Mouse (Mus musculus) liver, embryonic 14.5 days (tissue): Measurements from ENCODE around the gene Myo18a. TPM values are rescaled to one million over a fixed set of nuclear protein-coding genes. Genes with fewer than 3 reads are reported as not detected.

Source experiments
- ATAC-seq: fragments of 200-750 bp; cut with Nextera tagmentation; 2 replicates; pipeline ENCODE4 v1.8.0; 2017; ENCODE audit warnings: moderate number of reproducible peaks, mild to moderate bottlenecking, moderate library complexity; ENCODE audit not compliant: insufficient read depth
- DNase-seq, 3 experiments: peaks; one replicate each; pipeline ENCODE4 v3.0.0-alpha.2; 2012 to 2013; ENCODE audit warnings: low read depth in 3 of 3, low spot score in 3 of 3
- H3K27ac ChIP-seq: fragments of 300-500 bp; sonication (generic); 2 replicates; pipeline ENCODE4 v1.5.1; 2014; ENCODE audit warnings: moderate library complexity, mild to moderate bottlenecking, control low read depth, inconsistent platforms
- H3K27me3 ChIP-seq: fragments of 300-500 bp; sonication (generic); 2 replicates; pipeline ENCODE4 v1.6.1; 2014; ENCODE audit warnings: mild to moderate bottlenecking, low read length, moderate library complexity; ENCODE audit not compliant: control insufficient read depth, insufficient read depth
- H3K36me3 ChIP-seq: fragments of 300-500 bp; sonication (generic); replicated peaks from 2 replicates; pipeline ENCODE4 v1.6.1; 2014; ENCODE audit warnings: low read depth; ENCODE audit not compliant: control insufficient read depth, insufficient read depth
- H3K4me1 ChIP-seq, 2 experiments: fragments of 200-500 bp in 1 of 2; fragments of 300-500 bp in 1 of 2; sonication (generic) in 1 of 2; replicated peaks; 2 replicates each; pipeline ENCODE4 v1.6.1; 2012 to 2014; ENCODE audit warnings: antibody characterized with exemption in 1 of 2, inconsistent platforms in 1 of 2, low read length in 1 of 2; ENCODE audit not compliant: control insufficient read depth in 2 of 2, insufficient read depth in 2 of 2
- H3K4me2 ChIP-seq: fragments of 300-500 bp; sonication (generic); 2 replicates; pipeline ENCODE4 v1.6.1; 2014; ENCODE audit warnings: low read depth, mild to moderate bottlenecking, control low read depth, moderate library complexity
- H3K4me3 ChIP-seq, 2 experiments: fragments of 200-500 bp in 1 of 2; fragments of 300-500 bp in 1 of 2; sonication (generic) in 1 of 2; 2 replicates each; pipeline ENCODE4 v1.5.1; 2012 to 2014; ENCODE audit warnings: low read depth in 2 of 2, low read length in 2 of 2, mild to moderate bottlenecking in 2 of 2, control low read depth in 1 of 2, inconsistent platforms in 1 of 2, moderate library complexity in 1 of 2; ENCODE audit not compliant: insufficient read depth in 1 of 2
- H3K9ac ChIP-seq: fragments of 300-500 bp; sonication (generic); replicated peaks from 2 replicates; pipeline ENCODE4 v1.6.1; 2014; ENCODE audit warnings: mild to moderate bottlenecking, control low read depth, moderate library complexity
- H3K9me3 ChIP-seq: fragments of 300-500 bp; sonication (generic); 2 replicates; pipeline ENCODE4 v1.6.1; 2016; ENCODE audit warnings: low read length, mixed read lengths; ENCODE audit not compliant: control insufficient read depth
- CTCF ChIP-seq: IDR thresholded peaks from 2 replicates; pipeline ENCODE4 v1.5.1; 2016; ENCODE audit warnings: antibody characterized with exemption, low read depth, control low read depth
- EP300 ChIP-seq: IDR thresholded peaks from 2 replicates; pipeline ENCODE4 v1.6.1; 2016; ENCODE audit warnings: antibody characterized with exemption, low read depth
- WGBS: fragments of 180-500 bp; shearing (Covaris S2); extraction: QIAGEN DNeasy Blood & Tissue Kit; methylation state at CpG from one replicate; pipeline ENCODE4 v1.1.7; 2014; ENCODE audit not compliant: insufficient replicate concordance; 5-methylcytosine and 5-hydroxymethylcytosine counted together
- polyA plus RNA-seq, 2 experiments: library from polyadenylated mRNA; depleted of rRNA in 1 of 2; stranded (reverse) in 1 of 2; unstranded in 1 of 2; fragments of >200 nt; fragmentation: Nextera tagmentation in 1 of 2; extraction: Ambion mirVana in 1 of 2; gene quantifications; 2 replicates each; pipeline versions ENCODE4 v1.2.1 to v1.2.3; 2012 to 2014

Gene Myo18a
- polyA plus RNA-seq, 2 experiments, result 13.5 to 15.4 TPM

- H3K27me3 ChIP-seq, result peaks cover 18% of the 10 kb centered on the region
- 34% methylated on average over 23 of the region's 23 CpGs for WGBS
These were observed 134.1 kb downstream of the Myo18a start for GRCm38 (mm10) chr11:77896820-77897805.

GRCm38 (mm10) chr11:77900187-77900586 lies 137.1 kb downstream of the Myo18a start:
- 46% methylated on average over 3 of the region's 3 CpGs for WGBS
- Histone ChIP-seq H3K9ac (no peak overlapping the region), H3K36me3 (no peaks in the 10 kb centered on the region), H3K4me2 (no peak overlapping the region), H3K4me1 (peaks cover 0 to 2% of the 10 kb centered on the region in 2 experiments; a peak in 1 of 4 replicates), H3K27me3 (peaks cover 21% of the 10 kb centered on the region), H3K27ac (no peak overlapping the region), H3K9me3 (no peaks in the 10 kb centered on the region), H3K4me3 (no peak overlapping the region)
- ATAC-seq (no peak), DNase-seq (no peak)
- no peak for TF ChIP-seq CTCF

More at GRCm38 (mm10) chr11:77896820-77897805, 134.1 kb downstream of the Myo18a start:
- peaks cover 0 to 7% of the 10 kb centered on the region in 2 experiments; a peak in 2 of 4 replicates for H3K4me1 ChIP-seq
- no peak overlapping the region for H3K9ac ChIP-seq
- H3K4me3 ChIP-seq, result no peak overlapping the region
- no peak overlapping the region for H3K4me2 ChIP-seq
- TF ChIP-seq CTCF (no peak), EP300 (no peak)
- H3K36me3 ChIP-seq, result no peaks in the 10 kb centered on the region
- no peak for DNase-seq
- H3K9me3 ChIP-seq, result no peaks in the 10 kb centered on the region
- ATAC-seq, result no peak
- H3K27ac ChIP-seq, result no peak overlapping the region

- WGBS, result 43% methylated on average over 4 of the region's 4 CpGs
- ATAC-seq (no peak), DNase-seq (no peak)
- Histone ChIP-seq H3K9me3 (no peaks in the 10 kb centered on the region), H3K4me1 (peaks cover 0 to 2% of the 10 kb centered on the region in 2 experiments; a peak in 1 of 4 replicates), H3K36me3 (no peaks in the 10 kb centered on the region), H3K4me2 (no peak overlapping the region), H3K9ac (no peak overlapping the region), H3K27me3 (peaks cover 21% of the 10 kb centered on the region), H3K4me3 (no peak overlapping the region), H3K27ac (no peak overlapping the region)
- no peak for TF ChIP-seq CTCF
- TF ChIP-seq EP300, result no peak
These were observed 137.7 kb downstream of the Myo18a start for GRCm38 (mm10) chr11:77900696-77901095.

- WGBS, result 39% methylated on average over 5 of the region's 5 CpGs
- no peak overlapping the region for H3K27ac ChIP-seq
- H3K9me3 ChIP-seq, result no peaks in the 10 kb centered on the region
- ATAC-seq, result no peak
- peaks cover 0 to 2% of the 10 kb centered on the region in 2 experiments; a peak in 1 of 4 replicates for H3K4me1 ChIP-seq
- H3K36me3 ChIP-seq, result no peaks in the 10 kb centered on the region
- H3K4me3 ChIP-seq, result no peak overlapping the region
- no peak overlapping the region for H3K4me2 ChIP-seq
- H3K9ac ChIP-seq, result no peak overlapping the region
- TF ChIP-seq EP300 (no peak), CTCF (no peak)
- peaks cover 15% of the 10 kb centered on the region for H3K27me3 ChIP-seq
- no peak for DNase-seq
These were observed 138.3 kb downstream of the Myo18a start for GRCm38 (mm10) chr11:77901366-77901765.

GRCm38 (mm10) chr11:77901775-77902355 lies 138.8 kb downstream of the Myo18a start:
- peaks cover 0 to 2% of the 10 kb centered on the region in 2 experiments; a peak in 1 of 4 replicates for H3K4me1 ChIP-seq
- 36% methylated on average over 8 of the region's 8 CpGs for WGBS
- H3K4me2 ChIP-seq, result no peak overlapping the region
- H3K27me3 ChIP-seq, result peaks cover 11% of the 10 kb centered on the region
- TF ChIP-seq CTCF, result no peak
- no peak for TF ChIP-seq EP300
- ATAC-seq, result no peak
- H3K9me3 ChIP-seq, result no peaks in the 10 kb centered on the region
- no peak overlapping the region for H3K9ac ChIP-seq
- no peak overlapping the region for H3K4me3 ChIP-seq
- no peaks in the 10 kb centered on the region for H3K36me3 ChIP-seq
- DNase-seq, result no peak
- H3K27ac ChIP-seq, result no peak overlapping the region
